Mouse (Mus musculus) adrenal gland, adult 2 months (tissue): ENCODE data around the gene Fam129c. TPM values are rescaled to one million over a fixed set of nuclear protein-coding genes. Genes with fewer than 3 reads are reported as not detected.

ENCODE experiments used
- DNase-seq: peaks from one replicate; pipeline ENCODE4 v3.0.0; 2021
- polyA plus RNA-seq: library from polyadenylated mRNA; depleted of rRNA; stranded (reverse); fragments of >200 nt; gene quantifications from 2 replicates; pipeline ENCODE4 v1.2.3, GENCODE M21; 2012
- total RNA-seq, 2 experiments: library from RNA; stranded (reverse); gene quantifications; 2 replicates each; pipeline ENCODE4 v1.2.3; 2021

The Fam129c gene
- total and polyA plus RNA-seq, 3 experiments, result 2.1 to 2.5 (median 2.5) TPM

DNA sequence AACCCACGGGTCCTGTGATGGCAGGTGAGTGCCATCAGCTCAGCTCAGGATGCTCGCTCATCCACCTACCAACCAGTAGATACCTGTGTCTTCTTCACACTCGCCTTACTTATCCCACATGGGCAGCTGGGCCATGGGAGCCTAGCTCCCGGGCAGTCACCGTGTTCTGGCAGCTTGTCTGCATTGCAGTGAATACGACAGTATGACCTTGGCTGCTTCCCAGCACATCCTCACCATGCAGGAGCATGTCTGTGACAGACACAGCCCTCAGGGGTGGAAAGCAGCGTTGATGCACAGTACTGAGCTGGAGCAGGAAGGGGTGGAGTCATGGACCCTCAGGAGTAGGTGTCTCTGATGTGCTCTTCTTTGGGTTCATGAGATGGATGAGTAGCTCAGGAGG is 23.0 kb upstream of the Fam129c start:
- DNase-seq, result peak; percentile 80

- DNase-seq, result no peak
Measured at GRCm38 (mm10) chr8:71575020-71575419, 22.4 kb upstream of the Fam129c start.

GRCm38 (mm10) chr8:71577856-71578387 is 19.5 kb upstream of the Fam129c start:
- no peak for DNase-seq

- peak; percentile 71 for DNase-seq
Measured at GRCm38 (mm10) chr8:71579009-71579408, 18.4 kb upstream of the Fam129c start.

GRCm38 (mm10) chr8:71579476-71579875 is 18.0 kb upstream of the Fam129c start:
- DNase-seq, result peak; percentile 89

DNA sequence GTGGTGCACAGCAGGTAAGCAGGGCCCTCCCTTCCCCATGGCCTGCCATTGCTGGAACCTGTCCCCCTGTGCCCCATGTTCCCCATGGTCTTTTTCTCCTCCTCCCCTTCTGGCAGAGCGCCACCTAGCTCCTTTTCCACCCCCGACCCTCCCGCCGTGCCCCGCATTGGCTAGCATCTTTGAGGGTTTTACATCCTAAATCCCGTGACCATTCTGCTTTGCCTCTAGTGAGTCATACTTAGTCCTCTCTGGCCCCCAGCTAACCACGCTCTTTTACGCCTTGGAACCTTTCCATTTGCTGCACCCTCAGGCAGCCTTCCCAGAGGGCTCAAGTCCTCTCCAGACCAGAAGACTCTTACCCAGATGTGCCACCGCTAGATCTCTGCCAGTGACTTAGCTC is 17.2 kb upstream of the Fam129c start:
- DNase-seq, result no peak

DNA sequence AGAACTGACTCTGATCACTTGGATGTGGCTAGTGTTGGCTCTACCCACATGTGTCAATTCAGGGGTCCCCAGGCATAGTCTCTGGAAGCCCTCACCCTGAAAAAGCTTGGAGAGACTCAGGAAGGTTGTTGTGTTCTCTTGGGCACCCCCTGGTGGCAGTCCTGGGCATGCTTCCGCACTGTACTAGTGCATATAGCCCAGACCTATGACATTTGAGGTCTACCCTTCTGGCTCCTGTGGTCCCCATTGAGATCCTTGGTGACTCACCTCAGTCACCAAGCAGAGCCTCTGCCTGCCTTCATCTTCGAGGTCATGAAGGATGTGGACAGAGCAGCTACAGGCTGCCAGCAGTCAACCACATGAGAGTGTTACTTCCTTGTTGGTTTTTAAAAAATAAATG is 10.6 kb upstream of the Fam129c start:
- peak; percentile 62 for DNase-seq

DNA sequence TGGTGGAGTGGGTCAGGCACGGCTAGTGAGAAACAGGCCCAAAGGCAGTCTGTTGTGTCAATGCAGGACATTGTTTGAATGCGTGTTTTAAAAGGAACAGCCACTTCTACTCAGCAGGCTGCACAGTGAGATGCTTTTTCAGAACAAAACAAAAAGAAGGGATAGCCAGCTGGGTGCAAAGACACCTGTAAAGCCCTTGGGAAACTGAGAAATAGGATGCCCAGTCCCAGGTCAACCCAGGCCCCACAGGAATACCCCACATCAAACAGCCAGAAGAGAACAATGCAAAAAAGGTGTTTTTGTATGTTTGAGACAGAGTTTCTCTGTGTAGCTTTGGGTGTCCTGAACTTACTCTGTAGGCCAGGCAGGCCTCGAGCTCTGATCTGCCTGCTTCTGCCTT is 8.7 kb upstream of the Fam129c start:
- no peak for DNase-seq

- peak; percentile 31 for DNase-seq
Measured at GRCm38 (mm10) chr8:71591017-71591416, 6.4 kb upstream of the Fam129c start.

DNA sequence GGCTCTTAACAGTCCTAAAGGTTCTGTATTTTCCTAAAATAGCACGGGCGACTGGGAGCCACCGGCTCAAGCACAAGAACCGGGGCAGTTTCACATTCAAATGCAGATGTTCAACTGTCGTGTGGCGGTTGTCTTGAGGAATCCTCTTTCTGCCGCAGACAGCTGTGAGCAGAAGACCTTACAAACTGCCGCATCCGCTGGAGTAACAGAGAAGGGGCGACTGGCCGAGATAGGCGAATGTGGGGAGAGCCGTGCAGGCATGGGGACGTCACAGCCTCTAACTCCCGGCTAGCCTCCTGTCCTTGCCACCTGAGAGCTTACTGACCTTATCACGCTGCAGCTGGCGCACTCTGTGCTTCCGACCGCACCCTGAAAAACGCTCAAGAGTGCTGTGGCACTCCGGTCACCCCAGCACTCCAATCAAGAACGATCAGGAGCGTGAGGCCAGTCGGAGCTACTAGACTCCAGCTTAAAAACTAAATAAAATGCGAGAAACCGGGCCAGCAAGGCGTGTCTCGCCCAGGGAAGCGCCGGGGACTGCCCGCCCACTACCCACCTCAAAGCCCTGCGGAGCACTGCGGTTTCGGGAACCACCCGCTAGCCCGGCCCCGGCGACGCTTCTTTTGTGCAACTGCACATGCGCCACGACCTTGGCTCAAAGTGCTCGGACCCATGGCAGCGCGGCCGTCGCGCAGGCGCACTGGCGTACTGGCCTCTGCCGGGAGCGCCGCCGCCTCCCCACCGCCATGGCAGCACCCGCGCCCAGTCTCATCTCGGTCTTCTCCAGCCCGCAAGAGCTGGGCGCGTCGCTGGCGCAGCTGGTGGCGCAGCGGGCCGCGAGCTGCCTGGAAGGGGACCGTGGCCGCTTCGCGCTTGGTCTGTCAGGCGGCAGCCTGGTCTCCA is 5.7 kb upstream of the Fam129c start, which contains the start of gene Pgls:
Gene Pgls (plus strand): TSS at position 706 of the 903 bp plus-strand sequence.
- DNase-seq, result peak; percentile 98

DNA sequence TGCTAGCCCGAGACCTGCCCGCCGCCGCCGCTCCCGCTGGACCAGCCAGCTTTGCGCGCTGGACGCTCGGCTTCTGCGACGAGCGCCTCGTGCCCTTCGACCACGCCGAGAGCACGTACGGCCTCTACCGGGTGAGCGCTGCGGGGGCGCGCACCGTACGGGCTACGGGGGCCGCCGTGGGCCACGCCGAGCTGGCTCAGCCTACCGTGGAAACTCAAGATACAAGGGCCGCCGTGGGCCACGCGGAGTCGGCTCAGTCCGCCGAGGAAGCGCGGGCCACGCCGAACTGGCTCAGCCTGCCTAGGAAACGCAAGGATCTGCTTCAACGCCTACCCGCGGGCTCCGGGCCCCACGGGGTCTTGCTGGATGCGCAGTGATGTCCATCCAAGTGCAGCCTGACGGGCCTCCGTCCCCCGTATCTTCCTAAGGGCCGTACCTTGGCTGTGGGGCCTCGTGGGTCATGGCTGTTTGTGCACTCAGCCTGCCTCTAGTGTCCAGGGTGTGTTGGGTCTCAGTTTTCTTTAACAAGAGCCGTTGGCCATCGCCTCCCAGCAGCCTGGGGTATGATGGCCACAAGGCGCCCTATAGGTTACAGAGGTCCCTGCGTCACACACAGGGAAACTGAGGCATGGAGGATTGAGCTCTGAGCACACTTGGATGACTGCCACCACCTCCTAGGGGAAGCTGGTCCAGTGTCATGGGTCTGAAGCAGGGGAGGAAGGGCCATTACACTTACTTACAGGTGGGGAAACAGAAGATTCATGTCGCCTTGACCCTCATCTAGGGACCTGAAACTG is 4.9 kb upstream of the Fam129c start:
- peak; percentile 90 for DNase-seq

- DNase-seq, result no peak
Measured at GRCm38 (mm10) chr8:71593556-71594323, 3.7 kb upstream of the Fam129c start.

DNA sequence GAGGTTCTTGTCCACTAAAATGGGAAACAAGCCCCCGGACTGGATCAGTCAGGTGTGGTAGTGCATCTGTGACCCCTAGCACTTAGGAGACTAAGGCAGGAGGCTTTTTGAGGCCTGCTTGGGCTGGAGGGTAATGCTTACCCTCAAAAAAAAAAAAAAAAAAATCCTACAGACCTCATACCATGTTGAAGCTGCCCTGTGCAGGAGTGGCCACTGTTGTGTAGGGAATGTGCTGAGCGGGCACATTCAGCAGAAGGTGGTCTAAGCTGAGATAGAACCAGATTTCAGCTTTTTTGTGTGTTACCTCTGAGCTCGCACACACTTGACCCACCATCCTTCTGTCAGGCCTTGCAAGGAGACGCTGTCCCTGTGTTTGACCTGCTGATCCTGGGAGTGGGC is 3.1 kb upstream of the Fam129c start:
- no peak for DNase-seq

GRCm38 (mm10) chr8:71595862-71596261 is 1.6 kb upstream of the Fam129c start:
- DNase-seq, result peak; percentile 91

DNA sequence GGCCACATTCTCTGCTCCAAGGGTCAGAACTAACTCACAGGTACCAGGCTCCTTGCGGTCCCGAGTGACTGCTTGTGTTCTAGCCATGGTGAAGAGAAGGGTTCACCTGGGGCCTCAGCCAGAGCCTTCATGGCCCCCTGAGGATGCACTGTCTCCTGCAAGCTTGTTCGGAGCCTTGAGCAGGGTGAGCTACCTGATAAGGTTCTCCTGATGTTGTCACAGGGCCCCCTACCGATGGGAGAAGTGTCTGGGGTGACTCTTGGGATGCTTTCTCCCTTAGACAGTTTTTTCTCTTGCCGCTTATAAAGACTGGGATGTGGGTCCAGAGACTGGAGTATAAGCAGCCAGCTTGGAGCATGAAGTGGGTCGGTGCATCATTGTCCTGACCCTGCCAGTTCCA is 1.1 kb upstream of the Fam129c start:
- no peak for DNase-seq

- DNase-seq, result no peak
Measured at GRCm38 (mm10) chr8:71596798-71597197, 650 bp upstream of the Fam129c start.

DNA sequence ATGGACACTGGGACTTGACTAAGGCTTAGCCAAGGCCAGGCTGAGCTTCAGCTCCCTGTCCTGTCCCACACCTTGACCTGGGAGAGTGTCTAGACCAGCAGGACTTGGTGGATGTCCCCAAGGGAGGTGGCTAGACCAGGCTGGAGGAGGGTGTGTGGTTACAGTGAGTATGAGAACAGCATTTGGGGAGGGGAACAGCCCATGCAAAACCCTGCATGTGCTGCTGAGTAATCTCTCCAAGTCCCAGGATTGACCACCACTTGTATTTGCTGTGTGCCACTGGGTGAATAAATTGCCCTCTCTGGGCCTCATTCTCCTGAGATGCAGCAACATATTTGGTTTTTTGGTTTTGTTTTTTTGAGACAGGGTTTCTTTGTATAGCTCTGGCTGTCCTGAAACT is 927 bp downstream of the Fam129c start:
- DNase-seq, result no peak

GRCm38 (mm10) chr8:71598841-71599240 is 1.4 kb downstream of the Fam129c start:
- DNase-seq, result no peak

GRCm38 (mm10) chr8:71601939-71602665 is 4.7 kb downstream of the Fam129c start:
- no peak for DNase-seq

DNA sequence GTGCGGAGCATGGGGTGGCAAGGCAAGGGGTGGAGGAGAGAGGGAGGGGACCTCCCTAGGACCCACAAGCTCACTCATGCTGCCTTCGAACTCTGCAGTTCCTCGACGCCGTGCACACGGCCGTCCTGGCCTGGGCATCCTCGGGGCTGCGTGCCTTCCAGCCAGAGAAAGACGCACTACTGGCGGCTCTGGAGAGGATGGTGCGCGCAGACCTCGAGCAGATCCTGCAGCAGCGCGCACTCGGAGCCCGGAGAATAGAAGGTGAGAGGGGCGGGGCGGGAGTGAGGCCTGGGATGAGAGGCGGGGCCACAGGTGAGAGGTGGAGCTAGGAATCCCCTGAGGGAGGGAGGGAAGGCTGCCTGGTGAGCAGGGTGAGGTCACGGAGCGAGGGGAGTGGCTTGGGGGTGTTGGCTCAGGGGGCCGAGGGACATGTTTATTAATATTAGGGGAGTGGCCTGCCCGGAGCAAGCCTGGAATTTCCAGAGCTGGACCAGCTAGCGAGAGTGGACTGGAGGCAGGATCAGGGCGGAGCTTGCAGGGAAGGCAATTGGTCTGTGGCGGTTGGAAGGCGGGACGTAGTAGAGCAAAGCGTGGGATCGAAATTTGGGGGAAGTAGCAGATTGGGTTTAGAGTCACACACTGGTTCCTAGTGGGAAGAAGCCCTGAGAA is 5.4 kb downstream of the Fam129c start:
- DNase-seq, result peak; percentile 89

GRCm38 (mm10) chr8:71604021-71604420 is 6.6 kb downstream of the Fam129c start:
- DNase-seq, result no peak
